In genomic region chr13:13788070-13788469, GRCm38 (mm10) we compare ENCODE assay signal across 25 mouse cellular contexts. TPM values are rescaled to one million over a fixed set of nuclear protein-coding genes. Genes with fewer than 3 reads are reported as not detected.
"Had no signal": no experiment of that assay in that cellular context is flagged by ENCODE, and none has a peak within 500 bp of the region (broad histone marks: within the 10 kb centered on the region; RNA-seq: fewer than 3 reads in every experiment).

No protein-coding gene starts in this region.

- H3K4me3 ChIP-seq: heart, embryonic 10.5 days; heart, embryonic 12.5 days; hindbrain, embryonic 10.5 days; hindbrain, embryonic 12.5 days; kidney, embryonic 15.5 days; left cerebral cortex, adult 2 months; limb, embryonic 10.5 days; limb, embryonic 12.5 days had no signal

- H3K27ac ChIP-seq: heart, embryonic 10.5 days; hindbrain, embryonic 10.5 days; hindbrain, embryonic 12.5 days; hindbrain, embryonic 14.5 days; kidney, embryonic 15.5 days; kidney, postnatal 0 days; left cerebral cortex, adult 2 months; limb, embryonic 10.5 days; limb, embryonic 12.5 days had no signal

- DNase-seq: gastrocnemius, postnatal 10 days; gastrocnemius, postnatal 25 days; heart, adult 18-20 months; heart, postnatal 10 days; heart, postnatal 4 days; kidney, adult 11 months; kidney, adult 2 months; kidney, adult 9 months; kidney, postnatal 14 days; kidney, postnatal 36 days; layer of hippocampus, adult 9-11 months; liver had no signal

- ATAC-seq: hindbrain, embryonic 16.5 days; intestine, embryonic 16.5 days had no signal

RNA-seq across cellular contexts. Expression of gene Gng4, which starts 4.2 kb away (rescaled TPM):
- polyA plus RNA-seq: liver, embryonic 11.5 days had no signal
